Mouse (Mus musculus): Measurements from ENCODE around the gene Thap7.

- TF ChIP-seq CTCF (conservative IDR thresholded peaks at IDR 0.05; ENCODE audit: low read length) (no peak), POU5F1 (IDR thresholded peaks at IDR 0.05; ENCODE audit: borderline replicate concordance, low read length) (no peak), NANOG (IDR thresholded peaks at IDR 0.05; ENCODE audit: borderline replicate concordance, low read length) (no peak)
Observed at GRCm38 (mm10) chr16:17530640-17531288, at the start of gene Thap7.
